Mouse (Mus musculus) megakaryocyte progenitor cell, adult 5-6 weeks (primary cell): ENCODE data around the gene Fermt3. TPM values are rescaled to one million over a fixed set of nuclear protein-coding genes. Genes with fewer than 3 reads are reported as not detected.

Experiments used
- ATAC-seq: replicated peaks from 2 replicates; pipeline ENCODE4 v1.8.0; 2016; ENCODE audit warnings: mild to moderate bottlenecking, moderate TSS enrichment, inconsistent platforms; ENCODE audit not compliant: poor library complexity
- total RNA-seq, 2 experiments: library from RNA; stranded (forward) in 1 of 2; stranded (reverse) in 1 of 2; fragments of 157-497, 149-512 nt in 1 of 2; fragments of 200-1000 nt in 1 of 2; gene quantifications; 2 replicates each; pipeline versions ENCODE4 v1.2.3 to v1.2.4; 2015 to 2017

Fermt3 gene
- total RNA-seq, 2 experiments from 2014 or later: 63.8 to 225 TPM

GRCm38 (mm10) chr19:6974211-6975205 lies 44.8 kb downstream of the Fermt3 start, which contains the start of gene Ppp1r14b:
Gene Ppp1r14b, plus strand, starts transcription at chr19:6974968.
- peak; percentile 63 for ATAC-seq

DNA sequence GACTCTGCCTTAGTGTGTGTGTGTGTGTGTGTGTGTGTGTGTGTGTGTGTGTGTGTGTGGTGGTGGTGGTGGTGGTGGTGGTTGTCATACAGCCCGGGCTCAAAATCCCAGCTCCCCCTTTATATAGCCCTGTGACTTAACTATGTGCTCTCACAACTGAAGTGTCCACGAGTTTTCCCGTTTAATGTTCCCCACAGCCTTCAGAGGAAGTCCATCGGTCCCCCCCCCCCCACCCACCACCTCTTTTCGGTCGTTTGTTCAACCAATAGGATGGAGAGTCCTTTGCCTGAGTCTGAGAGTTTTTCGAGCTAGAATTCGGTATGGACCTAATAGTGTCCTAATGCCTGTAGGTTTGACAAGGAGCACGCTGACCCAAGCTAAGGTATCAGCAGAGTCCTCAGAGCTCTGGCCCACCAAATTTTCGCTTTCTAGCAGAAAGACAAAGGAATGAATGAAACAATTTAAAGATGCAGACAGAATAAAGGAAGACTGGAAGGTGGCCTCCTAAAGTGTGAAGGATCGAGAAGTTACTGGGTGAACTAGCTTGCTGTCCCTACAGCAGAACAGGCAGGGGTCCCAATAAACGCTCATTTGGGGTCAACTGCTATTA lies 45.6 kb downstream of the Fermt3 start:
- no peak for ATAC-seq

DNA sequence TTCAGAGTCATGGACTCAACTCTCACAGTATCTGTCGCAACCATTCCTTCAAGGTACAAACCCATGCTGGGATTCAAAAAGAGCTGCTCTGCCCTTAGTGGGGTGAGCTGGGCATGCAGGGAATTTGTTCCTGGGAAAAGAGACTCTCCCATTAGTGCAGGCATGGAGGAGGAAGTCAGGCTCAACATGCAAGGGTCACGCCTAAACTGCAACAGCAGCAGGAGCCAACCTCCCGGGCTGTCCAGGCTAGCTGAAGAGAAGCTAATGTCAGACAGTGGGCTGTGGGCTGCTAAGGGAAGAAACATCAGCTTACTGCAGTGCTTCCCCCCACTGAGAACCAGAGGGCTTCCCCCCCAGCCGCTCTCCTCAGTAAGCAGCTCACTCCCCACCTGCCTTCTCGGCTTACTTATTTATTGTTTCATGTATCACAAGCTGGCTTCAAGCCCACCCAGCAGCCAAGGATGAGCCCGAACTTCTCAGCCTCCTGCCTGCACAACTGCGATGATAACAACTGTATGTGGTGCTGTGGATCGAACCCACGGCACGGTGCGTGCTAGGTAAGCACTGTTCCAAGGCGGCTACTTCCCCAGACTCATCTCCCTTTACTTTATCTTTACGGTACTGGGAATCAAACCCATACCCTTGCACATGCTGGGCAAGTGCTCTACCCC lies 46.9 kb downstream of the Fermt3 start:
- ATAC-seq: no peak

DNA sequence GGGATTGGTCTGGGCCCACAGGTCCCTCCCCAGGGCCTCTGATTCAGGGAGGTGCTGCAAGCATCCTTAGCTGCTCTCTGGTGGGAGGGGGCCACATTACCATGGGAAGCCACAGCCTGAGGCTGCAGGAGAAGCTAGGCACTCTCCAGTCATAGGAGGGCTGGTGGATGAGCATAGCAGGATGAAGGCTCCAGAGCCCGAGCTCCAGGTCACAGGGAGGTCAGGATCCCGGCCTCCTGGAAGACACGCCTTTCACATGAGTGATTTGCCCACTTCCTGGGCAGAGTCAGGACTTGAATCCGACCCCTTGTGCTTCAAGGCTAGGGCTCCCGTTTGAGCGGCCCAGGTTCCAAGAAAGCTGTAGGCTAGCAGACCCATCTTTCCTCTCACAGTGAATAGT lies 47.6 kb downstream of the Fermt3 start:
- ATAC-seq: no peak

GRCm38 (mm10) chr19:6970460-6971085 lies 48.7 kb downstream of the Fermt3 start:
- ATAC-seq: no peak

DNA sequence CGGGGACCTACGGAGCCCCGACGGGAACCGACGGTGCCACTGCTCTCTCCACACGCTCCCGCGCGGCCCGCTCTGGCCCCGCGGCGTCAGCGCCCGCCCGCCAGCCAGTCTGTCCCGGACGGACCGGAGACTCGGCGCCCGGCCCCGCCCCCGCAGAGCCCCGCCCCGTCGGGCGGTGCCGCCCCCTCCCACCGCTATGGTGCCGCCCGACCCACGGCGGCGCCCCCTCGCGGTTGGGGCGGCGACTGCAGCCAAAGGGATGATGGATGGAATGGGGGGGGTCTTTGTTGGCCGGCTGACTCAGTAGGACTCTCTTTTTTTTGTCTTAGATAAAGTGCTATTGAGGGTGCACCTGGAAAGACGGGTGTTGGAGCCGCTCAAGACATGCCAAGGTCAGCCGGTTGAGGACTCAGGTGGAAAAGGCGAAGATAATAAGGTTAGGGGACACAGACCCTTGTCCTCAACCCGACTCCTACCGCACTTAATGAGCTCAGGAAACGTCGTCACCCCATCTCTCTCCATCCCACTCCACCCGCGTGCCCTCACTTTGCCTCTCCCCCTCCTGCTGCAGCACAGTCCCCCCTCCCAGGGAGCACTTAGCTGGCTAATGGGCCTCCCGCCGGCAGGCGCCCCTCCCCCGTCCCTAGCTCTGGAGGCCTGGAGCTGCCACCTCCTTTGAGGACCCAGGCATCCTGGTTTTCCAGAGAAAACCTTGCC lies 49.4 kb downstream of the Fermt3 start:
- ATAC-seq: peak; percentile 51

- no peak for ATAC-seq
Observed at GRCm38 (mm10) chr19:6969291-6969664, 50.0 kb downstream of the Fermt3 start.

- no peak for ATAC-seq
Observed at GRCm38 (mm10) chr19:6968491-6969271, 50.6 kb downstream of the Fermt3 start.

DNA sequence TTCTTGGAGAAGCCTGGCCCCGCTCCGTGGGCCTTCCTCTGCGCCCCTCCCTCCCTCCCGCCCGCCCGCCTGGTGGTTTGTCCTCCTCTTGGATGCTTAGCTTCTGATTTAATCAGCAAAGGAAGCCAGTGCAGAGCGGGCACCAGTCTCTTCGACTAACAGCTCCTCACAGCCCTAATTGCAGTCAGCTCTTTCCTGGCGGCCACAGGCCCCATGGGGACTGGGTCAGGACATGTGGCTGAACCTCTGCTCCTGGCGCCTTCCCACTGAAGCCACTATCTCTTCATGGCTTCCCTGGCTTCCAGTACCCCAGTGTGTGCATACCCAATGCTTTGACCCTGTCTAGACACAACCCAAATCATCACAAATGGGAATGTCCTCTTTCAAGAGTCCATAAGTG lies 62.8 kb downstream of the Fermt3 start:
- ATAC-seq: no peak

GRCm38 (mm10) chr19:6955424-6955823 lies 63.8 kb downstream of the Fermt3 start:
- ATAC-seq: no peak

DNA sequence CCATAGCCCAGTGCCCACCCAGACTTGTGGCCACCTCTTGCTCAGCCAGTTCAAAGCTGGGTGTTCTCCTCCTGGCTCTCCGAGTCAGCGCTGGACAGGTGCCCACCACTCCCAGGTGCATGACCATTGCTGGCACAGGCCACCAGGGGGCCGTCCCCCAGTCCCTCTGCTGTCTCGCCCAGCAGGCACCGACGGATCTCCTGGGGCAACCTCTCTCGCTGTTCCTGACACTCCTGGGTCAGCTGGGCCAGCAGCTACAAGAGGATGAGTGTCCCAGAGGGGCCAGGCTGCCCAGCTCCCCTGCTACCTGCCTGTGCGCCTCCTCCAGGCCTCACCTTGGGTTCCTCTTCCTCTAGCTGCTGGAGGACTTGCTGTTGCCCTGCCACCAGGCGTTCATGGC lies 65.2 kb downstream of the Fermt3 start:
- ATAC-seq: no peak

DNA sequence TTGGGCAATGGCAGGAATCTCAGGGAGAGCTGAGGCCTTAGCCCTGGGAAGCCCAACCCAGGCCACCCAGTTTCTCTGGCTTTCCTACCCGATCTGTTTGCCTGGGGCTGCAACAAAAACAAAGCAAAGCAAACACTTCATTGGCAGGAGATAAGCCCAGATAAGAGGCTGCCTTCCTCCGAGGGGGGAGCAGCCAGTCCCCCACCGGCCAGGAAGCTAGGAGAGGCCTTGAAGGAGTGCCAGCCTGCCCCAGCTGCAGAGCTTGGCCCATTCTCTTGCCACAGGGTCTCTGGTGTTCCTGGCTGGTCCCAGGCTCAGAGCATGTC lies 66.6 kb downstream of the Fermt3 start:
- ATAC-seq: no peak

GRCm38 (mm10) chr19:6951994-6952711 lies 67.1 kb downstream of the Fermt3 start:
- peak; percentile 40 for ATAC-seq

DNA sequence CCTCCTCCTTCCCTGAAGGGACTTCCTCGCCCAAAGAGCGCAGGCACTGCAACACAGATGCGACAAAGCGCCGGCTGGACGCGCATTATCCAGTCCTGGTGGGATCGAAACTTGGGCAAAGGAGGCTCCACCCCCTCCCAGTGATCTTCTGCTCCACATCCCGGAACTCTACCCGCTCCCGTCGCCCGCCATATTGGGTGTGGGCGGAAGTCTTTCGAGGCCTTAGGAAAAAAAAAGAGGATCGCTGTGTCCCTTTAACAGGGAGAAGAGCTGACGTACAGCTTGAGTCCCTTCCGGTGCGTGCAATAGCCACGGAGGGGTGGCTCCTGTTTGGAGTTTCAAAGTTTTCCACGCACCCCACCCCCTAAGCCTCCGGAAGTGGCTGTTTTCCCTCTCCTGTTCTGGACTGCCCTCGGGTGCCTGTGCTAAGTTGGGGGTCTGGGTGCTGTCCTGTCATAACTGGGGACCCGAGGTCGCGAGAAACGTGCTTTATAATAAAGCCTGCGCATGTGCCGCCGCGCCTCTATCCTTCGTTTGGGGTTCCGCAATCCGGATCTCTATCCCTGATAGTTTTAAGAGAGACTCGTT lies 67.8 kb downstream of the Fermt3 start:
- peak; percentile 75 for ATAC-seq

DNA sequence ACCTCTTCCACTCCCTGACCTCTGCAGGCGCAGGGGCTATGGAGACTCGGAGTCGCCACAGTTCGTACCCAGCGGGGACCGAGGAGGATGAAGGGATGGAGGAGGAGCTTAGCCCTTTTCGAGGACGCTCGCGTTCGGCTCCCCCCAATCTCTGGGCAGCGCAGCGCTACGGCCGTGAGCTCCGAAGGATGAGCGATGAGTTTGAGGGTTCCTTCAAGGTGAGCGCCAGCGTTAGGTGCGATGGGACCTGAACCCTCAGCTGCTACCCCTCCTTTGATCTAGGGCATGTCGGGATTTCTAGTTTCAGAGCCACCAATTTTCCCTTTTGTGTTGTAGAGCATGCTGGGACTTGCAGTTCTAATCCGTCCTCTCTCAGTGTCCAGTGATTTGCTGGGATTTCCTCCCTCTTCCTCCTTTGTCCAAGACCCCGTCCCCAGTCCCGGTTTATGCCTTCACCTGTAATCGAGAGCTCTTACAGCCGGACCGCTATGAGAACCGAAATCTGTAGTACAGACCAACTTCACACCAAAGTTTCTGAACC lies 68.6 kb downstream of the Fermt3 start:
- 0 out of 2 replicates have a peak, but pooled peaks have one; percentile 12 for ATAC-seq

DNA sequence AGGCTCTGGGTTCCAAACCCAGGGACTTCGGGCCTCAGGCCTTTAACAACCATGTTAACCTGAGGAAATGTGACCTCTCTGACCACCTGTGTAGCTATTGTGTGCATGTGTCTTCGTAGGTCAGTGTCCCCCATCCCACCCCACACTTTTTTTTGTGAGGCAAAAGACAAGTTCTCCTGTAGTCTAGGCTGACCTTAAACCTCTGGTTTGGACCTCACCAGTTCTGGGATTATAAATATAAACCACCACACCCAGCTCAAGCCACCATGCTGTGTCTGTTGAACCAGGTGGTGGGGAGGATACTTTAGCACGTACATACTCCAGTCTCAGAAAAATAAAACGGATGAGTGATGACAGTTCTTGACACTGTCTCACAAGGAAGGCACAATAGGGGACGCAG lies 69.3 kb downstream of the Fermt3 start:
- no peak for ATAC-seq

- no peak for ATAC-seq
Observed at GRCm38 (mm10) chr19:6949532-6949931, 69.7 kb downstream of the Fermt3 start.
